9 mouse cellular contexts compared by ENCODE assay signal in the genomic region with DNA sequence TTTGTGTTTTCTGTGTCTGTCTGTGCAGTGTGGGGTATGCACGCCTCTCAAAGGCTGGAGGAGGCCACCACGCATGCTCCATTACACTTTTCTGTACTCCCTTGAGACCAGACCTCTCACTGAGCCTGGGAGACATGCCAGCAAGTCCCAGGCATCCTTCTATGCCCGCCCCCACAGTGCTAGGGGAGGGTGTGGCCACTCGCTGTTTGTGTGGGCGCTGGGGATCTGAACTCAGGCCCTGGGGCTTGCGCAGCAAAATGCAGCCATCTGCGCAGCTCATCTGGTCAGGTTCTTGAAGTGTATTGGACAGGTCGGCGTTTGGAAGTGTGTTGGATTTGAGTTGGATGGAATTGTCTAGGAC. TPM values are rescaled to one million over a fixed set of nuclear protein-coding genes. Genes with fewer than 3 reads are reported as not detected.
DNase-seq lines count a peak whose midpoint lies in the region; ATAC-seq and TF ChIP-seq lines count a peak whose summit lies in the region.
"Had no signal": no experiment of that assay in that cellular context is flagged by ENCODE, and none has a peak within 500 bp of the region (broad histone marks: within the 10 kb centered on the region; RNA-seq: fewer than 3 reads in every experiment).

No protein-coding gene starts in this region.

- no peaks in the 10 kb centered on the region for H3K9me3 ChIP-seq in megakaryocyte, embryonic 14.5 days
- H3K9me3 ChIP-seq in liver, postnatal 0 days (ENCODE audit: low read length) = no peaks in the 10 kb centered on the region

- peak overlapping the region; percentile 28; the same call in 1 of the 2 replicates for H3K9ac ChIP-seq in liver, postnatal 0 days (replicated peaks)

- TF ChIP-seq POLR2A in small intestine, adult 2 months (IDR thresholded peaks at IDR 0.05; ENCODE audit: low read depth, low read length) = no peak

- TF ChIP-seq EP300 in liver, postnatal 0 days (IDR thresholded peaks at IDR 0.05; ENCODE audit: low read depth) = no peak

- peak overlapping the region; percentile 77 for H3K4me3 ChIP-seq in megakaryocyte, embryonic 14.5 days (replicated peaks)
- peak overlapping the region; percentile 99 for H3K4me3 ChIP-seq in brown adipose tissue, adult 24 weeks (ENCODE audit: insufficient read depth, low read depth, low read length)
- H3K4me3 ChIP-seq in liver, postnatal 0 days (ENCODE audit: low read depth, low read length) = peak overlapping the region; percentile 94; the same call in 1 of the 2 replicates
- peak overlapping the region; percentile 26 for H3K4me3 ChIP-seq in small intestine, adult 2 months (ENCODE audit: low read depth, low read length)

- peaks cover 44% of the 10 kb centered on the region for H3K36me3 ChIP-seq in megakaryocyte, embryonic 14.5 days (replicated peaks; ENCODE audit: low read length)
- H3K36me3 ChIP-seq in liver, postnatal 0 days (replicated peaks; ENCODE audit: insufficient read depth, low read length) = no peaks in the 10 kb centered on the region
- H3K36me3 ChIP-seq in small intestine, adult 2 months (ENCODE audit: control insufficient read depth, insufficient read depth, low read length) = peaks cover 2% of the 10 kb centered on the region; the same call in 1 of the 2 replicates

- peaks cover 78% of the 10 kb centered on the region for H3K4me1 ChIP-seq in megakaryocyte, embryonic 14.5 days
- peaks cover 47% of the 10 kb centered on the region for H3K4me1 ChIP-seq in brown adipose tissue, adult 24 weeks (ENCODE audit: control insufficient read depth, insufficient read depth, insufficient read length, low read length)
- H3K4me1 ChIP-seq in liver, postnatal 0 days (ENCODE audit: insufficient read depth) = peaks cover 69% of the 10 kb centered on the region
- H3K4me1 ChIP-seq in small intestine, adult 2 months (ENCODE audit: control insufficient read depth, insufficient read depth, insufficient read length, low read length) = peaks cover 49% of the 10 kb centered on the region

- no peak for TF ChIP-seq CTCF in liver, postnatal 0 days (IDR thresholded peaks at IDR 0.05; ENCODE audit: low read depth)
- TF ChIP-seq CTCF in small intestine, adult 2 months (IDR thresholded peaks at IDR 0.05; ENCODE audit: extremely low read depth, insufficient read length, insufficient replicate concordance, low read depth, low read length) = no peak

- DNase-seq in gastrocnemius, postnatal 25 days = peak; percentile 48
- peak; percentile 81 for DNase-seq in kidney, adult 9 months
- no peak for DNase-seq in liver, postnatal 0 days
- DNase-seq in yolk sac, embryonic 10.5 days (ENCODE audit: low spot score) = no peak

- no peak for ATAC-seq in megakaryocyte, adult 5-6 weeks (ENCODE audit: poor library complexity, severe bottlenecking)
- no peak for ATAC-seq in liver, postnatal 0 days

- H3K4me2 ChIP-seq in liver, postnatal 0 days (ENCODE audit: low read depth, low read length) = peak overlapping the region; percentile 94

- 79% methylated on average over 9 of the region's 9 CpGs for WGBS in liver, postnatal 0 days (ENCODE audit: insufficient replicate concordance)
- 71% methylated on average over 9 of the region's 9 CpGs for WGBS in small intestine, adult 2 months

- no peaks in the 10 kb centered on the region for H3K27me3 ChIP-seq in megakaryocyte, embryonic 14.5 days (replicated peaks)
- no peaks in the 10 kb centered on the region for H3K27me3 ChIP-seq in liver, postnatal 0 days (ENCODE audit: insufficient read depth, low read length)
- no peaks in the 10 kb centered on the region for H3K27me3 ChIP-seq in small intestine, adult 2 months (ENCODE audit: control insufficient read depth, insufficient read depth, low read length)

- H3K27ac ChIP-seq in brown adipose tissue, adult 24 weeks (replicated peaks; ENCODE audit: low read depth, low read length) = peak overlapping the region; percentile 80
- H3K27ac ChIP-seq in liver, postnatal 0 days (ENCODE audit: low read depth) = peak overlapping the region; percentile 37; the same call in 1 of the 2 replicates
- no peak overlapping the region for H3K27ac ChIP-seq in small intestine, adult 2 months (ENCODE audit: insufficient read depth, low read depth, low read length)
- H3K27ac ChIP-seq: kidney, postnatal 0 days had no signal

RNA-seq across cellular contexts. Expression of a gene that starts 2.5 kb away (rescaled TPM):
- 220 and 417 TPM in 2 replicates for polyA plus RNA-seq in megakaryocyte, embryonic 14.5 days (2012; ENCODE audit: insufficient read depth, low replicate concordance)
- 2,144 and 2,167 TPM in 2 replicates for total RNA-seq in megakaryocyte, adult 5-6 weeks (2015)
- total RNA-seq in megakaryocyte, adult 5-6 weeks (2017) = 2,372 and 2,545 TPM in 2 replicates
- polyA plus RNA-seq in brown adipose tissue, adult 24 weeks (2012; ENCODE audit: insufficient read depth, insufficient read length, missing spikeins) = 774 and 844 TPM in 2 replicates
- total RNA-seq in gastrocnemius, postnatal 25 days (2021) = 100 to 1,000 TPM; 590 to 608 TPM
- polyA plus RNA-seq in liver, postnatal 0 days (2015; fragmentation: Nextera tagmentation; extraction: Ambion mirVana) = 105 and 110 TPM in 2 replicates
- polyA plus RNA-seq in small intestine, adult 2 months (2012; rRNA removed) = 306 and 443 TPM in 2 replicates

Comparison
In these comparisons a context has a peak if more than half of its experiments do, and no peak if none do; other contexts are left out.
1. H3K4me3 ChIP-seq: peak in every context shown above with its lines; median percentile 99 in brown adipose tissue, adult 24 weeks; 94 in liver, postnatal 0 days; 77 in megakaryocyte, embryonic 14.5 days; 26 in small intestine, adult 2 months.
2. DNase-seq: peak in gastrocnemius, postnatal 25 days (single experiment) and kidney, adult 9 months (single experiment); none in liver, postnatal 0 days (single experiment) and yolk sac, embryonic 10.5 days (single experiment).